Mouse (Mus musculus): Measurements from ENCODE around the gene Sema3g.

- TF ChIP-seq CTCF (IDR thresholded peaks at IDR 0.05; ENCODE audit: borderline replicate concordance, insufficient read depth, low read length) (no peak), POLR2A (IDR thresholded peaks at IDR 0.05; ENCODE audit: low read depth, low read length) (no peak)
Observed at GRCm38 (mm10) chr14:31209133-31209557, 8.5 kb upstream of the Sema3g start.
